Mouse (Mus musculus) MN1 (cell line): Measurements from ENCODE around the gene Itsn1.

Source experiments
- DNase-seq: peaks from one replicate; pipeline ENCODE4 v3.0.0-alpha.2; 2016; ENCODE audit warnings: low spot score

The Itsn1 gene

GRCm38 (mm10) chr16:91729066-91729482, at the start of gene Itsn1:
TSS of gene Itsn1 (plus strand) at chr16:91729281.
- DNase-seq: peak; percentile 98

GRCm38 (mm10) chr16:91680656-91681055, 48.4 kb upstream of the Itsn1 start:
- DNase-seq: no peak

- DNase-seq: no peak
Observed at GRCm38 (mm10) chr16:91685526-91685925, 43.6 kb upstream of the Itsn1 start.

- DNase-seq: no peak
Observed at GRCm38 (mm10) chr16:91686369-91686768, 42.7 kb upstream of the Itsn1 start.

GRCm38 (mm10) chr16:91688023-91688618, 41.0 kb upstream of the Itsn1 start:
- no peak for DNase-seq

- DNase-seq: peak; percentile 91
Observed at GRCm38 (mm10) chr16:91688619-91689334, 40.3 kb upstream of the Itsn1 start, which contains the start of gene Donson. TSS of gene Donson (minus strand) at chr16:91688770.

GRCm38 (mm10) chr16:91689791-91690190, 39.3 kb upstream of the Itsn1 start:
- DNase-seq: no peak

- peak; percentile 84 for DNase-seq
Observed at GRCm38 (mm10) chr16:91694455-91695084, 34.5 kb upstream of the Itsn1 start.

- no peak for DNase-seq
Observed at GRCm38 (mm10) chr16:91695108-91695755, 33.8 kb upstream of the Itsn1 start.

- no peak for DNase-seq
Observed at GRCm38 (mm10) chr16:91698995-91699394, 30.1 kb upstream of the Itsn1 start.

GRCm38 (mm10) chr16:91701908-91702307, 27.2 kb upstream of the Itsn1 start:
- no peak for DNase-seq

- no peak for DNase-seq
Observed at GRCm38 (mm10) chr16:91702771-91703188, 26.3 kb upstream of the Itsn1 start.

- no peak for DNase-seq
Observed at GRCm38 (mm10) chr16:91704603-91705340, 24.3 kb upstream of the Itsn1 start.

GRCm38 (mm10) chr16:91710241-91710640, 18.8 kb upstream of the Itsn1 start:
- no peak for DNase-seq

- no peak for DNase-seq
Observed at GRCm38 (mm10) chr16:91716927-91717349, 12.1 kb upstream of the Itsn1 start.

- DNase-seq: no peak
Observed at GRCm38 (mm10) chr16:91717399-91717798, 11.7 kb upstream of the Itsn1 start.

GRCm38 (mm10) chr16:91724247-91724646, 4.8 kb upstream of the Itsn1 start:
- peak; percentile 28 for DNase-seq

- peak; percentile 71 for DNase-seq
Observed at GRCm38 (mm10) chr16:91727433-91727832, 1.6 kb upstream of the Itsn1 start.

- peak; percentile 97 for DNase-seq
Observed at GRCm38 (mm10) chr16:91728123-91729065, 687 bp upstream of the Itsn1 start, which contains the start of gene Cryzl1. TSS of gene Cryzl1 (minus strand) at chr16:91728975.

GRCm38 (mm10) chr16:91729821-91730441, 850 bp downstream of the Itsn1 start:
- DNase-seq: peak; percentile 56
